Mouse (Mus musculus): Measurements from ENCODE around the gene Phf20. TPM values are rescaled to one million over a fixed set of nuclear protein-coding genes. Genes with fewer than 3 reads are reported as not detected.

The Phf20 gene
- polyA plus RNA-seq, 1 experiment, result 46.1 TPM

- Histone ChIP-seq H3K4me1 (ENCODE audit: control insufficient read depth, insufficient read depth, low read length) (peaks cover 34% of the 10 kb centered on the region), H3K4me3 (ENCODE audit: insufficient read depth, low read length) (no peak overlapping the region), H3K27ac (ENCODE audit: insufficient read depth, low read depth, low read length) (no peak overlapping the region)
- TF ChIP-seq POLR2A (IDR thresholded peaks at IDR 0.05; ENCODE audit: borderline replicate concordance, low read depth, low read length) (no peak), CTCF (IDR thresholded peaks at IDR 0.05; ENCODE audit: low read depth, low read length) (no peak)
These were observed 125.3 kb downstream of the Phf20 start for GRCm38 (mm10) chr2:156321538-156321937.

- peak overlapping the region; percentile 92 for H3K27ac ChIP-seq (ENCODE audit: insufficient read depth, low read depth, low read length)
- H3K4me3 ChIP-seq (ENCODE audit: insufficient read depth, low read length), result peak overlapping the region; percentile 27; the same call in 1 of the 2 replicates
- TF ChIP-seq POLR2A (IDR thresholded peaks at IDR 0.05; ENCODE audit: borderline replicate concordance, low read depth, low read length) (no peak), CTCF (IDR thresholded peaks at IDR 0.05; ENCODE audit: low read depth, low read length) (no peak)
- peaks cover 21% of the 10 kb centered on the region for H3K4me1 ChIP-seq (ENCODE audit: control insufficient read depth, insufficient read depth, low read length)
These were observed 127.9 kb downstream of the Phf20 start for GRCm38 (mm10) chr2:156324116-156324588.

GRCm38 (mm10) chr2:156324681-156325080, 128.4 kb downstream of the Phf20 start:
- TF ChIP-seq POLR2A (IDR thresholded peaks at IDR 0.05; ENCODE audit: borderline replicate concordance, low read depth, low read length) (no peak), CTCF (IDR thresholded peaks at IDR 0.05; ENCODE audit: low read depth, low read length) (no peak)
- peak overlapping the region; percentile 92 for H3K27ac ChIP-seq (ENCODE audit: insufficient read depth, low read depth, low read length)
- peak overlapping the region; percentile 16; the same call in 1 of the 2 replicates for H3K4me3 ChIP-seq (ENCODE audit: insufficient read depth, low read length)
- H3K4me1 ChIP-seq (ENCODE audit: control insufficient read depth, insufficient read depth, low read length), result peaks cover 19% of the 10 kb centered on the region

GRCm38 (mm10) chr2:156330681-156331080, 134.4 kb downstream of the Phf20 start:
- no peak for TF ChIP-seq CTCF (IDR thresholded peaks at IDR 0.05; ENCODE audit: low read depth, low read length)
- no peak for TF ChIP-seq POLR2A (IDR thresholded peaks at IDR 0.05; ENCODE audit: borderline replicate concordance, low read depth, low read length)
- H3K4me3 ChIP-seq (ENCODE audit: insufficient read depth, low read length), result no peak overlapping the region
- no peaks in the 10 kb centered on the region for H3K4me1 ChIP-seq (ENCODE audit: control insufficient read depth, insufficient read depth, low read length)
- H3K27ac ChIP-seq (ENCODE audit: insufficient read depth, low read depth, low read length), result no peak overlapping the region

GRCm38 (mm10) chr2:156331446-156331965, 135.2 kb downstream of the Phf20 start:
- H3K27ac ChIP-seq (ENCODE audit: insufficient read depth, low read depth, low read length), result no peak overlapping the region
- no peak overlapping the region for H3K4me3 ChIP-seq (ENCODE audit: insufficient read depth, low read length)
- H3K4me1 ChIP-seq (ENCODE audit: control insufficient read depth, insufficient read depth, low read length), result no peaks in the 10 kb centered on the region
- TF ChIP-seq POLR2A (IDR thresholded peaks at IDR 0.05; ENCODE audit: borderline replicate concordance, low read depth, low read length) (no peak), CTCF (IDR thresholded peaks at IDR 0.05; ENCODE audit: low read depth, low read length) (no peak)

GRCm38 (mm10) chr2:156340078-156340477, 143.8 kb downstream of the Phf20 start:
- Histone ChIP-seq H3K4me1 (ENCODE audit: control insufficient read depth, insufficient read depth, low read length) (no peaks in the 10 kb centered on the region), H3K4me3 (ENCODE audit: insufficient read depth, low read length) (no peak overlapping the region), H3K27ac (ENCODE audit: insufficient read depth, low read depth, low read length) (no peak overlapping the region)
- no peak for TF ChIP-seq POLR2A (IDR thresholded peaks at IDR 0.05; ENCODE audit: borderline replicate concordance, low read depth, low read length)
- no peak for TF ChIP-seq CTCF (IDR thresholded peaks at IDR 0.05; ENCODE audit: low read depth, low read length)

GRCm38 (mm10) chr2:156344775-156345532, 148.7 kb downstream of the Phf20 start:
- no peak for TF ChIP-seq CTCF (IDR thresholded peaks at IDR 0.05; ENCODE audit: low read depth, low read length)
- TF ChIP-seq POLR2A (IDR thresholded peaks at IDR 0.05; ENCODE audit: borderline replicate concordance, low read depth, low read length), result no peak

GRCm38 (mm10) chr2:156348812-156349211, 152.5 kb downstream of the Phf20 start:
- H3K4me3 ChIP-seq (ENCODE audit: insufficient read depth, low read length), result no peak overlapping the region
- peaks cover 4% of the 10 kb centered on the region for H3K4me1 ChIP-seq (ENCODE audit: control insufficient read depth, insufficient read depth, low read length)
- no peak overlapping the region for H3K27ac ChIP-seq (ENCODE audit: insufficient read depth, low read depth, low read length)
- no peak for TF ChIP-seq POLR2A (IDR thresholded peaks at IDR 0.05; ENCODE audit: borderline replicate concordance, low read depth, low read length)
- TF ChIP-seq CTCF (IDR thresholded peaks at IDR 0.05; ENCODE audit: low read depth, low read length), result no peak

More at GRCm38 (mm10) chr2:156344775-156345532, 148.7 kb downstream of the Phf20 start:
- no peak overlapping the region for H3K27ac ChIP-seq (ENCODE audit: insufficient read depth, low read depth, low read length)
- no peak overlapping the region for H3K4me3 ChIP-seq (ENCODE audit: insufficient read depth, low read length)
- H3K4me1 ChIP-seq (ENCODE audit: control insufficient read depth, insufficient read depth, low read length), result no peaks in the 10 kb centered on the region

- no peak overlapping the region for H3K4me3 ChIP-seq (ENCODE audit: insufficient read depth, low read length)
- no peak for TF ChIP-seq POLR2A (IDR thresholded peaks at IDR 0.05; ENCODE audit: borderline replicate concordance, low read depth, low read length)
- TF ChIP-seq CTCF (IDR thresholded peaks at IDR 0.05; ENCODE audit: low read depth, low read length), result no peak
- H3K27ac ChIP-seq (ENCODE audit: insufficient read depth, low read depth, low read length), result no peak overlapping the region
- H3K4me1 ChIP-seq (ENCODE audit: control insufficient read depth, insufficient read depth, low read length), result peaks cover 4% of the 10 kb centered on the region
These were observed 153.1 kb downstream of the Phf20 start for GRCm38 (mm10) chr2:156349286-156349848.

GRCm38 (mm10) chr2:156351243-156351642, 155.0 kb downstream of the Phf20 start:
- Histone ChIP-seq H3K27ac (ENCODE audit: insufficient read depth, low read depth, low read length) (no peak overlapping the region), H3K4me1 (ENCODE audit: control insufficient read depth, insufficient read depth, low read length) (peaks cover 4% of the 10 kb centered on the region), H3K4me3 (ENCODE audit: insufficient read depth, low read length) (no peak overlapping the region)
- no peak for TF ChIP-seq CTCF (IDR thresholded peaks at IDR 0.05; ENCODE audit: low read depth, low read length)
- TF ChIP-seq POLR2A (IDR thresholded peaks at IDR 0.05; ENCODE audit: borderline replicate concordance, low read depth, low read length), result no peak

All from bone marrow macrophage, adult 2 months (primary cell).